Comparison of ENCODE assay signal across 7 mouse cellular contexts in the genomic region with DNA sequence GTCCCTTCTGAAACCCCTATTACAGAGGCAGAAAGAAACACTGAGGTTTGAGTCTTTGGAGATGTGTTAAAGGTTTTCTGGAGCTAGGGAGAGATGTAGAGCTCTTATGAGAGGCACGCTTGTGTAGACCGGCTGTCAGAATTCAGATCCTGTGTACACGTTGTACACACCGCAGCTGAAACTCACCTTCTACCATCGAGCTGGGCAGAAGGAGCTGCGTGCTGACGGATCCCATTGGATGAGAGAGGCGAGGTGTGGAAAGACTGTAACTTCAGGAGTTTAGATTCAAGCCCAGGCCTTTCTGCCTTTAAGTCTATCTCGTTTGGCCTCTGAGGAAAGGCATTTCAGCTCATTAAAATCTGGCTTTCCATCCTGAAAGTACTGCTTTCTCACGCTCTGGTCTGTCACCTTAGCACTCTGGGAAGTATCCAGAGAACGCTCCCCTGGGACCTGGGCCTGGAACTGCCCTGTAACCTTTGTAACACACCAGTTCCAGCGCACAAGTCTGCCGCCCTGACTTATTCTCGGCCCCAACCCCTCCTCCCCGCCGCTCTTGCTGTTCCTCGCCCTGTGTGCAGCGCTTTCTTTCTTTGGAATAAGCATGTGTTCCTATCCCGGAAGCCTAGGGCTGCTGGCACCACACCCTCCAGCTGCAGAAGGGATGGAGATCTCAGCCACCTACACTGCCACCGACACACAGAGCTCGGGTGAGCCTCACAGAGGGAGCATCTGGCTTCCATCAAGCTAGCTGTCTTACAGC. TPM values are rescaled to one million over a fixed set of nuclear protein-coding genes. Genes with fewer than 3 reads are reported as not detected.
DNase-seq lines count a peak whose midpoint lies in the region.

No protein-coding gene starts in this region.

- peak; percentile 31 for DNase-seq in ES-CJ7 (ENCODE audit: low read depth, low spot score)
- peak; percentile 41 for DNase-seq in R1 (ENCODE audit: low read depth, low spot score)
- peak; percentile 43 for DNase-seq in gastrocnemius, postnatal 14 days
- peak; percentile 59 to 68 for DNase-seq in kidney, postnatal 4 days
- DNase-seq in yolk sac, embryonic 10.5 days (ENCODE audit: low spot score) = no peak
- no peak for DNase-seq in cerebellum, postnatal 4 days (ENCODE audit: low spot score in 2 of 2)
- DNase-seq in cerebellum, adult 18-20 months = no peak

- intact Hi-C loops in gastrocnemius, postnatal 14 days (cut with DNase I; ENCODE audit: low total_unique reads) = no loop called here

RNA-seq across cellular contexts. Expression of a gene that starts 44.4 kb away (rescaled TPM):
- 1 to 10 TPM; 2.3 to 3.3 TPM for total RNA-seq in gastrocnemius, postnatal 14 days (2021)

RNA-seq across cellular contexts. Expression of a gene that starts 44.6 kb away (rescaled TPM):
- total RNA-seq in gastrocnemius, postnatal 14 days (2021) = 1 to 10 TPM; 3.7 to 4.1 TPM

Comparison
In these comparisons a context has a peak if more than half of its experiments do, and no peak if none do; other contexts are left out.
1. DNase-seq: peak in ES-CJ7 (single experiment), R1 (single experiment), gastrocnemius, postnatal 14 days (single experiment) and kidney, postnatal 4 days (2 of 2); none in yolk sac, embryonic 10.5 days (single experiment), cerebellum, postnatal 4 days (0 of 2) and cerebellum, adult 18-20 months (0 of 2).